Mouse (Mus musculus): Measurements from ENCODE around the gene Apex1. TPM values are rescaled to one million over a fixed set of nuclear protein-coding genes. Genes with fewer than 3 reads are reported as not detected.
"Not testable (repeated sequence)": the region's sequence is repeated elsewhere in the genome, so short reads cannot be mapped to it uniquely, and the experiment has no call there.

Apex1 gene
- polyA plus RNA-seq, 1 experiment from 2014 or later: 466 TPM

GRCm38 (mm10) chr14:50970822-50971221, 46.1 kb downstream of the Apex1 start:
- no peak for ATAC-seq (ENCODE audit: insufficient number of reproducible peaks, low FRiP score, low TSS enrichment, low read depth)
- DNase-seq (ENCODE audit: low spot score): no peak
- 82% methylated on average over 1 of the region's 1 CpGs for WGBS
- H3K4me3 ChIP-seq (ENCODE audit: low read depth, low read length): no peak overlapping the region
- no peak overlapping the region for H3K4me2 ChIP-seq (ENCODE audit: low read depth, severe bottlenecking)
- no peaks in the 10 kb centered on the region for H3K9me3 ChIP-seq (ENCODE audit: control insufficient read depth, low read length)
- no peaks in the 10 kb centered on the region for H3K4me1 ChIP-seq (ENCODE audit: control insufficient read depth, insufficient read depth, low read length)
- H3K27me3 ChIP-seq (ENCODE audit: control insufficient read depth, insufficient read depth, low read length): no peaks in the 10 kb centered on the region
- no peak overlapping the region for H3K9ac ChIP-seq (ENCODE audit: low read length)
- H3K36me3 ChIP-seq (ENCODE audit: control insufficient read depth, insufficient read depth, low read length): no peaks in the 10 kb centered on the region
- no peak overlapping the region for H3K27ac ChIP-seq (replicated peaks; ENCODE audit: low read depth, low read length)

DNA sequence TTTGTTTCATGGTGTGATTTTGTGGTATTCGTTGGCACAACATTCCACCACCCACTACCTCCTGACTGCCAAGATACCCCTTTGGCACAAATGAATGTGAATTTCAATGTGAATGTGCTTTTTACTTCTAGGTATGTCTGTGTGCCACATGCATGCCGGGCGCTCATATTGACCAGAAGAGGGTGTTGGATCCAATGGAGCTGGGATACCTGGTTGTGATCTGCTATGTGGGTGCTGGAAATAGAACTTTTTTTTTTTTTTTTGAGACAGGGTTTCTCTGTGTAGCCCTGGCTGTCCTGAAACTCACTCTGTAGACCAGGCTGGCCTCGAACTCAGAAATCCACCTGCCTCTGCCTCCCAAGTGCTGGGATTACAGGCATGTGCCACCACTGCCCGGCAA, 48.3 kb downstream of the Apex1 start:
- DNase-seq (ENCODE audit: low spot score); H3K9ac ChIP-seq (ENCODE audit: low read length); H3K27ac ChIP-seq (replicated peaks; ENCODE audit: low read depth, low read length); H3K4me3 ChIP-seq (ENCODE audit: low read depth, low read length); H3K4me2 ChIP-seq (ENCODE audit: low read depth, severe bottlenecking); H3K4me1 ChIP-seq (ENCODE audit: control insufficient read depth, insufficient read depth, low read length); H3K9me3 ChIP-seq (ENCODE audit: control insufficient read depth, low read length); ATAC-seq (ENCODE audit: insufficient number of reproducible peaks, low FRiP score, low TSS enrichment, low read depth); H3K27me3 ChIP-seq (ENCODE audit: control insufficient read depth, insufficient read depth, low read length); H3K36me3 ChIP-seq (ENCODE audit: control insufficient read depth, insufficient read depth, low read length): not testable (repeated sequence)
- 93% methylated on average over 4 of the region's 5 CpGs for WGBS

DNA sequence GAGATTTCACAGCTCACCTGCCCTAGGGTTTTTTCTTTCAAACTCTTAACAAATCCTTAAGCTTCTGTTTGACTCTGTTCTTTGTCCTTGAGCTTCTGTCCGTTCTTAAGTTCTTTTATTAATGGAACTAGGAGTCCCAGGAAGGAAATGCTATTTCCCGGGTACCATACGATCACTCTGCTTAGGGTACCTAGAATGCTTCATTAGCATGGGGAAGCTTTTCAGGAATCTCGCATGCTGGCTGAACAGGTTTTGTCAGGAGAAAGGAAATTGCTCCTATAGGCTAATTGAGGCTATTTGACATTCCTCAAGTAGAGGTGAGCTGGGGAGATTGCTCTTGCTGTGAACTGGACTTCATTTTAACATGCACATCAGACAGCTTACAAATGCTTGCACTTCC, 48.9 kb downstream of the Apex1 start:
- H3K9me3 ChIP-seq (ENCODE audit: control insufficient read depth, low read length): no peaks in the 10 kb centered on the region
- no peaks in the 10 kb centered on the region for H3K27me3 ChIP-seq (ENCODE audit: control insufficient read depth, insufficient read depth, low read length)
- ATAC-seq (ENCODE audit: insufficient number of reproducible peaks, low FRiP score, low TSS enrichment, low read depth): no peak
- no peaks in the 10 kb centered on the region for H3K4me1 ChIP-seq (ENCODE audit: control insufficient read depth, insufficient read depth, low read length)
- no peaks in the 10 kb centered on the region for H3K36me3 ChIP-seq (ENCODE audit: control insufficient read depth, insufficient read depth, low read length)
- DNase-seq (ENCODE audit: low spot score): no peak
- no peak overlapping the region for H3K9ac ChIP-seq (ENCODE audit: low read length)
- H3K4me2 ChIP-seq (ENCODE audit: low read depth, severe bottlenecking): no peak overlapping the region
- WGBS: 39% methylated on average over 4 of the region's 4 CpGs
- H3K27ac ChIP-seq (replicated peaks; ENCODE audit: low read depth, low read length): no peak overlapping the region
- no peak overlapping the region for H3K4me3 ChIP-seq (ENCODE audit: low read depth, low read length)

DNA sequence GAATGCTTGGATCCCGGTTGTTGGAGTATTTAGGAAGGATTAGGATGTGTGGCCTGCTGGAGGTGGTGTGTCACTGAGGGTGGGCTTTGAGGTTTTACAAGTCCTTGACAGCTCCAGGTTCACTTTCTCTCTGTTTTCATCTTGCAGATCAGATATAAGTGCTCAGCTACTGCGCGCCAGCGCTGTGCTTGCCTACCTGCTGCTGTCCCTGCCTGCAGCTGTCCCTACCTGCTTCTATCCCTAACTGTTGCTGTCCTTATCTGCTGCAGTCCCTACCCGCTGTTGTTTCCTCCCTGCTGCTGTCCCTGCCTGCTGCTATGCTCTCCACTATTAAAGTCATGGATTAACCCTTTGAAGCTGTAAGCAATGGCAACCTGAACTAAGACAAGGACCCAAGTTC, 50.2 kb downstream of the Apex1 start:
- H3K4me3 ChIP-seq (ENCODE audit: low read depth, low read length): no peak overlapping the region
- H3K4me1 ChIP-seq (ENCODE audit: control insufficient read depth, insufficient read depth, low read length): no peaks in the 10 kb centered on the region
- no peak overlapping the region for H3K27ac ChIP-seq (replicated peaks; ENCODE audit: low read depth, low read length)
- no peak overlapping the region for H3K9ac ChIP-seq (ENCODE audit: low read length)
- no peaks in the 10 kb centered on the region for H3K9me3 ChIP-seq (ENCODE audit: control insufficient read depth, low read length)
- no peak overlapping the region for H3K4me2 ChIP-seq (ENCODE audit: low read depth, severe bottlenecking)
- no peak for ATAC-seq (ENCODE audit: insufficient number of reproducible peaks, low FRiP score, low TSS enrichment, low read depth)
- DNase-seq (ENCODE audit: low spot score): no peak
- WGBS: 52% methylated on average over 5 of the region's 5 CpGs
- no peaks in the 10 kb centered on the region for H3K27me3 ChIP-seq (ENCODE audit: control insufficient read depth, insufficient read depth, low read length)
- H3K36me3 ChIP-seq (ENCODE audit: control insufficient read depth, insufficient read depth, low read length): no peaks in the 10 kb centered on the region

DNA sequence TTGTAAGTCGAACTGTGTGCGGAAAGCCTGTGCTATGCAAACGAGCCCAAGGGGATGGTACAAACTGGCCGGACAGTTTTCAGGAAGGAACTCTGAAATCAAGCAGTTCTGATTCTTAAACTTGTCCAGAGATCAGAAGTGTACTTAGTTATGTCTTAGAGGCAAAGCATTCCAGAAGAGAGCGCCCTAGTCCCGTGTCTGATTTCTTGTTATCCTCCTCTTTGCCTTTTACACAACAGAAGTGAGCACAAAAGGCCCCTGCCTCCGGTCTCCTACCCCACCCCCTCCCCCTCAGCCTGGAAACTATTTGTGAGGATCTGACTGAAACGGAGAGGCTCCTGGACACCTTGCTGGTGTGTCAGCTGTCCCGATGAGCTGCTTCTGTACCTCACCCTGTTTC, 51.9 kb downstream of the Apex1 start:
- H3K27ac ChIP-seq (replicated peaks; ENCODE audit: low read depth, low read length): no peak overlapping the region
- 49% methylated on average over 9 of the region's 9 CpGs for WGBS
- no peaks in the 10 kb centered on the region for H3K9me3 ChIP-seq (ENCODE audit: control insufficient read depth, low read length)
- no peaks in the 10 kb centered on the region for H3K36me3 ChIP-seq (ENCODE audit: control insufficient read depth, insufficient read depth, low read length)
- H3K4me3 ChIP-seq (ENCODE audit: low read depth, low read length): no peak overlapping the region
- no peaks in the 10 kb centered on the region for H3K4me1 ChIP-seq (ENCODE audit: control insufficient read depth, insufficient read depth, low read length)
- H3K27me3 ChIP-seq (ENCODE audit: control insufficient read depth, insufficient read depth, low read length): no peaks in the 10 kb centered on the region
- H3K9ac ChIP-seq (ENCODE audit: low read length): no peak overlapping the region
- no peak overlapping the region for H3K4me2 ChIP-seq (ENCODE audit: low read depth, severe bottlenecking)
- DNase-seq (ENCODE audit: low spot score): no peak
- ATAC-seq (ENCODE audit: insufficient number of reproducible peaks, low FRiP score, low TSS enrichment, low read depth): no peak

Other genes starting within 250 kb of the Apex1 start
- not detected in 2 replicates for gene Olfr747, start 231.8 kb upstream of the Apex1 start, polyA plus RNA-seq (2014; fragmentation: Nextera tagmentation; extraction: Ambion mirVana)
- gene Olfr748, start 217.6 kb upstream of the Apex1 start, polyA plus RNA-seq (2014; fragmentation: Nextera tagmentation; extraction: Ambion mirVana): not detected in 2 replicates
- gene Olfr749, start 179.9 kb upstream of the Apex1 start, polyA plus RNA-seq (2014; fragmentation: Nextera tagmentation; extraction: Ambion mirVana): not detected in 2 replicates
- 79.5 and 85.3 TPM in 2 replicates for gene Ttc5, start 139.4 kb upstream of the Apex1 start, polyA plus RNA-seq (2014; fragmentation: Nextera tagmentation; extraction: Ambion mirVana)
- gene Ccnb1ip1, start 117.2 kb upstream of the Apex1 start, polyA plus RNA-seq (2014; fragmentation: Nextera tagmentation; extraction: Ambion mirVana): not detected in 2 replicates
- gene Parp2, start 117.1 kb upstream of the Apex1 start, polyA plus RNA-seq (2014; fragmentation: Nextera tagmentation; extraction: Ambion mirVana): 71.6 and 79.9 TPM in 2 replicates
- gene Tep1, start 54.4 kb upstream of the Apex1 start, polyA plus RNA-seq (2014; fragmentation: Nextera tagmentation; extraction: Ambion mirVana): 5.2 and 6.2 TPM in 2 replicates
- 0.08 TPM in 1 of 2 replicates, not detected in the other for gene Klhl33, start 27.5 kb upstream of the Apex1 start, polyA plus RNA-seq (2014; fragmentation: Nextera tagmentation; extraction: Ambion mirVana)
- 173 and 186 TPM in 2 replicates for gene Osgep, start 75 bp upstream of the Apex1 start, polyA plus RNA-seq (2014; fragmentation: Nextera tagmentation; extraction: Ambion mirVana)
- gene Pip4p1, start 5.9 kb downstream of the Apex1 start, polyA plus RNA-seq (2014; fragmentation: Nextera tagmentation; extraction: Ambion mirVana): 47.3 and 52.8 TPM in 2 replicates
- gene Pnp, start 6.1 kb downstream of the Apex1 start, polyA plus RNA-seq (2014; fragmentation: Nextera tagmentation; extraction: Ambion mirVana): 78.4 and 86.1 TPM in 2 replicates
- not detected in 2 replicates for gene Gm49342, start 19.5 kb downstream of the Apex1 start, polyA plus RNA-seq (2014; fragmentation: Nextera tagmentation; extraction: Ambion mirVana)
- gene Pnp2, start 31.0 kb downstream of the Apex1 start, polyA plus RNA-seq (2014; fragmentation: Nextera tagmentation; extraction: Ambion mirVana): 0.34 and 0.84 TPM in 2 replicates
- gene Rnase10, start 82.8 kb downstream of the Apex1 start, polyA plus RNA-seq (2014; fragmentation: Nextera tagmentation; extraction: Ambion mirVana): not detected in 2 replicates
- gene Rnase9, start 116.9 kb downstream of the Apex1 start, polyA plus RNA-seq (2014; fragmentation: Nextera tagmentation; extraction: Ambion mirVana): not detected in 2 replicates
- gene Rnase11, start 125.2 kb downstream of the Apex1 start, polyA plus RNA-seq (2014; fragmentation: Nextera tagmentation; extraction: Ambion mirVana): not detected in 2 replicates
- gene Rnase12, start 132.7 kb downstream of the Apex1 start, polyA plus RNA-seq (2014; fragmentation: Nextera tagmentation; extraction: Ambion mirVana): not detected in 2 replicates
- not detected in 2 replicates for gene Olfr750, start 149.5 kb downstream of the Apex1 start, polyA plus RNA-seq (2014; fragmentation: Nextera tagmentation; extraction: Ambion mirVana)
- 7.1 and 8.8 TPM in 2 replicates for gene Rnase4, start 166.1 kb downstream of the Apex1 start, polyA plus RNA-seq (2014; fragmentation: Nextera tagmentation; extraction: Ambion mirVana)
- 1.9 and 2.2 TPM in 2 replicates for gene Ang, start 166.2 kb downstream of the Apex1 start, polyA plus RNA-seq (2014; fragmentation: Nextera tagmentation; extraction: Ambion mirVana)
- gene Eddm3b, start 189.5 kb downstream of the Apex1 start, polyA plus RNA-seq (2014; fragmentation: Nextera tagmentation; extraction: Ambion mirVana): not detected in 2 replicates
- 0.20 and 0.41 TPM in 2 replicates for gene Rnase6, start 198.9 kb downstream of the Apex1 start, polyA plus RNA-seq (2014; fragmentation: Nextera tagmentation; extraction: Ambion mirVana)
- gene Rnase1, start 221.8 kb downstream of the Apex1 start, polyA plus RNA-seq (2014; fragmentation: Nextera tagmentation; extraction: Ambion mirVana): 0.20 TPM in 1 of 2 replicates, not detected in the other
- not detected in 2 replicates for gene Rnase2b, start 237.3 kb downstream of the Apex1 start, polyA plus RNA-seq (2014; fragmentation: Nextera tagmentation; extraction: Ambion mirVana)

Measured in limb, embryonic 11.5 days (tissue).